Comparison of ENCODE assay signal across 20 mouse cellular contexts in genomic region chr4:126246202-126246889, GRCm38 (mm10). TPM values are rescaled to one million over a fixed set of nuclear protein-coding genes. Genes with fewer than 3 reads are reported as not detected.
A peak's percentile ranks its signal among the peaks of the same experiment; 100 is the strongest.
DNase-seq lines count a peak whose midpoint lies in the region; ATAC-seq and TF ChIP-seq lines count a peak whose summit lies in the region.
"Had no signal": no experiment of that assay in that cellular context is flagged by ENCODE, and none has a peak within 500 bp of the region (broad histone marks: within the 10 kb centered on the region; RNA-seq: fewer than 3 reads in every experiment).

No protein-coding gene starts in this region.

- no peak for DNase-seq in frontal cortex, postnatal 14 days (ENCODE audit: low spot score in 2 of 2)
- peak in 1 of 2 experiments; percentile 49 for DNase-seq in left cerebral cortex, adult 2 months (ENCODE audit: extremely low spot score in 1 of 2, low spot score in 2 of 2)
- no peak for DNase-seq in left cerebral cortex, adult 11 months (ENCODE audit: low spot score)
- DNase-seq in right cerebral cortex, postnatal 36 days (ENCODE audit: low spot score in 2 of 2): peak; percentile 67 to 78
- DNase-seq in right cerebral cortex, postnatal 4 days: no peak
- peak; percentile 88 for DNase-seq in telencephalon, adult 2 months (ENCODE audit: low read depth, low spot score)
- no peak for DNase-seq in adrenal gland, adult 8-10 months
- DNase-seq: cerebellum, adult 9-10 months; gastrocnemius, postnatal 36 days; heart, postnatal 14 days; kidney, adult 9 months; kidney, postnatal 36 days; thymus, postnatal 36 days had no signal

- H3K4me3 ChIP-seq in left cerebral cortex, adult 2 months: peak overlapping the region; percentile 5; the same call in 1 of the 2 replicates
- H3K4me3 ChIP-seq: lung, embryonic 15.5 days; midbrain, embryonic 10.5 days had no signal

- peak; percentile 84 for ATAC-seq in frontal cortex, adult (ENCODE audit: low TSS enrichment)

- intact Hi-C loops in left cerebral cortex, adult 2 months (cut with DNase I): no loop called here

- no peak for TF ChIP-seq CTCF in left cerebral cortex, adult 2 months (IDR thresholded peaks at IDR 0.05)

- peak overlapping the region; percentile 74 for H3K27ac ChIP-seq in left cerebral cortex, adult 2 months
- H3K27ac ChIP-seq: hindbrain, embryonic 14.5 days; liver, embryonic 14.5 days; lung, embryonic 15.5 days; macrophage; midbrain, embryonic 10.5 days had no signal

RNA-seq across cellular contexts. Expression of gene Map7d1, which starts 9.8 kb away (rescaled TPM):
- 100 to 1,000 TPM; 281 TPM for total RNA-seq in left cerebral cortex, adult 2 months (2021)
- total RNA-seq in adrenal gland, adult 8-10 months (2022): 10 to 100 TPM; 55.4 to 81.7 (median 66.8) TPM

RNA-seq across cellular contexts. Expression of gene Trappc3, which starts 15.8 kb away (rescaled TPM):
- 10 to 100 TPM; 77.0 to 87.5 TPM for total RNA-seq in left cerebral cortex, adult 2 months (2021)
- total RNA-seq in adrenal gland, adult 8-10 months (2022): 100 to 1,000 TPM in 1 of 4 experiments, 10 to 100 TPM in 3; 94.1 to 101 (median 96.2) TPM

RNA-seq across cellular contexts. Expression of gene Col8a2, which starts 40.2 kb away (rescaled TPM):
- 1 to 10 TPM; 1.9 to 3.0 TPM for total RNA-seq in left cerebral cortex, adult 2 months (2021)
- total RNA-seq in adrenal gland, adult 8-10 months (2022): 1 to 10 TPM; 3.5 to 4.6 (median 4.0) TPM
- total RNA-seq: CH12.LX had no signal

RNA-seq across cellular contexts. Expression of gene Thrap3, which starts 43.8 kb away (rescaled TPM):
- 100 to 1,000 TPM; 149 to 158 TPM for total RNA-seq in left cerebral cortex, adult 2 months (2021)
- total RNA-seq in adrenal gland, adult 8-10 months (2022): 100 to 1,000 TPM; 203 to 250 (median 221) TPM

Comparison
In these comparisons a context has a peak if more than half of its experiments do, and no peak if none do; other contexts are left out.
1. DNase-seq: peak in right cerebral cortex, postnatal 36 days (2 of 2) and telencephalon, adult 2 months (single experiment); none in frontal cortex, postnatal 14 days (0 of 2), left cerebral cortex, adult 11 months (single experiment), right cerebral cortex, postnatal 4 days (single experiment) and adrenal gland, adult 8-10 months (single experiment).